Mouse (Mus musculus) limb, embryonic 15.5 days (tissue): ENCODE data around the gene Gm3149. TPM values are rescaled to one million over a fixed set of nuclear protein-coding genes. Genes with fewer than 3 reads are reported as not detected.
"Not testable (repeated sequence)": the region's sequence is repeated elsewhere in the genome, so short reads cannot be mapped to it uniquely, and the experiment has no call there.

Experiments
- ATAC-seq: fragments of 200-750 bp; cut with Nextera tagmentation; 2 replicates; pipeline ENCODE4 v1.8.0; 2017; ENCODE audit warnings: low read depth, moderate TSS enrichment; ENCODE audit not compliant: insufficient number of reproducible peaks, low FRiP score, low TSS enrichment
- H3K27ac ChIP-seq: fragments of 300-500 bp; sonication (generic); 2 replicates; pipeline ENCODE4 v1.5.1; 2015; ENCODE audit warnings: moderate library complexity, mild to moderate bottlenecking, inconsistent platforms
- H3K27me3 ChIP-seq: fragments of 300-500 bp; sonication (generic); 2 replicates; pipeline ENCODE4 v1.6.1; 2015; ENCODE audit warnings: inconsistent platforms
- H3K36me3 ChIP-seq: fragments of 300-500 bp; sonication (generic); 2 replicates; pipeline ENCODE4 v1.6.1; 2015; ENCODE audit warnings: inconsistent platforms
- H3K4me1 ChIP-seq: fragments of 300-500 bp; sonication (generic); 2 replicates; pipeline ENCODE4 v1.6.1; 2015; ENCODE audit warnings: inconsistent platforms
- H3K4me2 ChIP-seq: fragments of 300-500 bp; sonication (generic); 2 replicates; pipeline ENCODE4 v1.6.1; 2015; ENCODE audit warnings: mild to moderate bottlenecking, inconsistent platforms
- H3K4me3 ChIP-seq: fragments of 300-500 bp; sonication (generic); 2 replicates; pipeline ENCODE4 v1.5.1; 2015; ENCODE audit warnings: mild to moderate bottlenecking, inconsistent platforms
- H3K9ac ChIP-seq: fragments of 300-500 bp; sonication (generic); 2 replicates; pipeline ENCODE4 v1.6.1; 2015; ENCODE audit warnings: inconsistent platforms
- H3K9me3 ChIP-seq: fragments of 300-500 bp; sonication (generic); 2 replicates; pipeline ENCODE4 v1.6.1; 2016; ENCODE audit warnings: inconsistent platforms
- WGBS: fragments of 180-500 bp; shearing (Covaris S2); methylation state at CpG from one replicate; pipeline ENCODE4 v1.1.7; 2015; 5-methylcytosine and 5-hydroxymethylcytosine counted together
- polyA plus RNA-seq: library from polyadenylated mRNA; unstranded; fragments of >200 nt; fragmentation: Nextera tagmentation; extraction: Ambion mirVana; gene quantifications from 2 replicates; pipeline ENCODE4 v1.2.1, GENCODE M21; 2015

Gm3149 gene
- not detected in 2 replicates for polyA plus RNA-seq

DNA sequence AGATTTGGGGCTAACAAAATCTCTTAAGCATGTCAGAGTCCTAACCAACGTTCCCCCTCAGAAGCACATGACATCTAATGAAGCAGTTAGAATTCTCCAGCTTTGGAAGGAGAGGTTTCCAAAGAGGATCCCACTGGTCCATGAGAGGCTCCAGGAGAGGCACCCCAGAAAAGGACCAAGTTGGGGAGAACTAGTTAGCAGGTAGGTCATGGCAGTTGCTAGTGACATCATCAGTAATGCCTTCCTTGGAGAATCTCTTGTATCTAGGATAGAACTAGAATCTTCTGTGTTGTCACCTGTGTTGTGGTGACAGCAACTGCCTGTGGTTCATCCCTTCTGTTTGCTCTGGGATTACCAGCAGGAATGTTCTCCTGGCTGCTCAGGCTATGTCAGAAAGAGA is at the start of gene Gm3149:
TSS of gene Gm3149 (plus strand) at position 301 of the 400 bp plus-strand sequence.
- H3K27ac ChIP-seq, H3K27me3 ChIP-seq, H3K36me3 ChIP-seq, H3K4me1 ChIP-seq, ATAC-seq, H3K4me3 ChIP-seq, H3K4me2 ChIP-seq, H3K9me3 ChIP-seq, H3K9ac ChIP-seq: not testable (repeated sequence)
- no CpG with 5 or more reads among the region's 1 CpGs for WGBS

DNA sequence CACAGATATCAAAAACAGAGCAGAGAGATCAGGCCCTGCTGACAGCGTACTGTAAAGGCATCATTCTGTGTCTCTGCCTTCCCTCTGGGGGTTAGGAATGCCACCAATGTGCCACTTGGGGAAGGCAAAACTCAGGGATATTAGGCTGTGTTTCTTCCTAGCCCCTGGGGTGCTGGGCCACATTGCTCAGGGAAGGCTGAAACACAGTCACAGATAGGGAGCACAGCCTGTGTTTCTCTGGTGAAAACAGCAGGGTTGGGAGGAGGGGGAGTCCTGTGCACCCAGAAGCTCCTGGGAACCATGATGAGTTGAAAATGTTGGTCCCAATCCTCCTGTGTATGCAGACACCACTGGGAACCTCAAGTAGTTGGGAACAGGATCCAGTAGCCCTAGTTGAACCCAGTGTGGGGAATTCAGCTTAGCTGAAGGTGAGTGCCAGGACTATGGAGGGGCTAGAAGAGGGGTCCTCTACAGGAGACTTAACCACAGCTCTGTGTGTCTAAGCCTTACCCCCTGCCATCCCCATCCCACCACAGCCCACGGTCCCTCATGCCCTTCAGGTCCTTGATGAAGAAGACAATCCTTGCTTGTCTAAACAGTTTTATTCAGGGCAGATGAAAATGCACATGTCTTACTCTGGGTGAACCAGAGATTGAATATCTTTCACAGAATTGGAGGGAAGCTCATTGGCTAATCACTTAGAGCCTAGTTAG is 47.7 kb upstream of the Gm3149 start:
- not testable (repeated sequence) for H3K36me3 ChIP-seq, H3K4me3 ChIP-seq, H3K27ac ChIP-seq, H3K4me1 ChIP-seq, H3K27me3 ChIP-seq, H3K4me2 ChIP-seq, H3K9ac ChIP-seq, H3K9me3 ChIP-seq, ATAC-seq
- 86% methylated on average over 2 of the region's 2 CpGs for WGBS

DNA sequence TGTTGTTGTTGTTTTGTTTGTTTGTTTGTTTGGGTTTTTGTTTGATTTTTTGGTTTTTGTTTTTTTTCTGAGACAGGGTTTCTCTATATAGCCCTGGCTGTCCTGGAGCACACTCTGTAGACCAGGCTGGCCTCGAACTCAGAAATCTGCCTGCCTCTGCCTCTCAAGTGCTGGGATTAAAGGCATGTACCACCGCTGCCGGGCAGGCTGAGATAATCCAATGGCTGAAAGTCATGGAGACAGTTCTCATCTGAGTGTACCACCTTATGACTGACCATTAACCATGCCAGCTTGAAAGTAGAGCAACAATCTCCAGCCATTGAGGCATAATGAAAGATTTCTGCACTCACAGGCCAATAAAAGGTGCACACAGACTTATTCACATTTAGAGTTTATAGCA is 37.3 kb upstream of the Gm3149 start:
- H3K9ac ChIP-seq, H3K27ac ChIP-seq, H3K9me3 ChIP-seq, H3K4me2 ChIP-seq, H3K36me3 ChIP-seq, ATAC-seq, H3K27me3 ChIP-seq, H3K4me3 ChIP-seq, H3K4me1 ChIP-seq: not testable (repeated sequence)
- 95% methylated on average over 2 of the region's 3 CpGs for WGBS

DNA sequence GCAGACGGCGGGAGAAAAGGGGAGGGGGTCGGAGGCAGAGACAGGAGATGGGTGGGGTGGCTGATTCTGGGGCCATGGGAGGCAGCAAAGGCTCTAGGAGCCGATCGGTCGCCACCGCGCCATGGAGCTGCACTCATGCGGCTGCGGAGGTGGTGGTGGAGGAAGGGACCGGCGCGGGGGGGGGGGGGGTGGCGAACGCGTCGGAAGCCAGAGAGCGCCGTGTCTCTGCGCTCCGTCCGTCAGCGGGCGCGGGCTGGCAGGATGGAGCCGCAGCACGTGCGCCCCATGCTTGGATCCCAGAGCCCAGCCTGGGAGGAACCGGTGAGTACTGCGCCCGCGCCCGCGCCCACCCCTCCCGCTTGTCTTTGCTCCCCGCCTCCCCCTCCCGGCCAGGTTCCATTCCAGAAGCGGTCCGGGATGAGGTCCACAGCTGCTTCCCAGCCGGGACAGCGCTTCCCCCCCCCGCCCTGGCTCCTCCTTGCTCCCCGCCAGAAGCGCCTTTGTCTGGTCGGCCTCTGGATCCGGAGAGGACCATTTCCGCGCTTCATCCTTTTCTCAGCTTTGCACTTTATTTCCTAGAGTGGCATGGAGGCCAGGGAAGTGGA is 17.5 kb downstream of the Gm3149 start, which contains the start of gene 2610042L04Rik:
TSS of gene 2610042L04Rik (plus strand) at position 288 of the 605 bp plus-strand sequence.
- not testable (repeated sequence) for H3K36me3 ChIP-seq, ATAC-seq, H3K27ac ChIP-seq, H3K9me3 ChIP-seq, H3K9ac ChIP-seq, H3K4me1 ChIP-seq, H3K27me3 ChIP-seq
- 4% methylated on average over 17 of the region's 48 CpGs for WGBS
- peak within 1 kb of the TSS; percentile 72 for H3K4me2 ChIP-seq
- H3K4me3 ChIP-seq: peak within 1 kb of the TSS; percentile 35

DNA sequence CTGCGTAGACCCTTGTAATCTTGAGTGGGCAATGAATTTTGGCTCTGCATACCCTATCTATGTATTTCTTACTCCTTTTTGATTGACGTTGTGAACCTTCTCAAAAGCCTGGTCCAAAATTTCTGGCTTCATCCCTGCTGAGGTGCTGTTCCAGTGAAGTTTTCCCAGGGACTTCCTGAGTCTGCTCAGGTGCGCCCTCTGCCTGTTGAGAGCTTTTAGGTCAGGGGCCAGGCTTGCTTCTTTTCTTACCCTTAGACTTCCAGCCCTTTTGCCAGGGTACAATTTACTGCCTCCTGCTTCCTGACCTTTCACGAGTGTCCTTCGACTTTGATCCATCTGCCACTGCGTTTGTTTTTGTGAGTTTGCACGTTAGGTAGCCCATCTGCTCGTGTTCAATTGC is 18.4 kb downstream of the Gm3149 start:
- H3K27ac ChIP-seq, H3K27me3 ChIP-seq, H3K4me1 ChIP-seq, H3K4me2 ChIP-seq, H3K36me3 ChIP-seq, H3K4me3 ChIP-seq, H3K9ac ChIP-seq, H3K9me3 ChIP-seq, ATAC-seq: not testable (repeated sequence)
- WGBS: 5% methylated on average over 8 of the region's 8 CpGs

DNA sequence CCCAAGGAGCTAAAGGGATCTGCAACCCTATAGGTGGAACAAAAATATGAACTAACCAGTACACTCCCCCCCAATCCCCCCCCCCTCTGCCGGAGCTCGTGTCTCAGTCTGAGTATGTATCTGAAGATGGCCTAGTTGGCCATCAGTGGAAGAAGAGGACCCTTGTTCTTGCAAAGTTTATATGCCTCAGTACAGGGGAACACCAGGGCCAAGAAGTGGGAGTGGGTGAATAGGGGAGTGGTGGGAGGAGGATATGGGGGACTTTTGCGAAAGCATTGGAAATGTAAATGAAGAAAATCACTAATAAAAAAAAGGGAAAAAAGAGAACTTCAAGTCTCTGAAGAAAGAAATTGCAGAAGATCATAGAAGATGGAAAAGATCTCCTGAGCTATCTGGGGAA is 51.9 kb downstream of the Gm3149 start:
- not testable (repeated sequence) for H3K4me2 ChIP-seq, H3K4me3 ChIP-seq, H3K27ac ChIP-seq, H3K36me3 ChIP-seq, H3K9me3 ChIP-seq, ATAC-seq, H3K4me1 ChIP-seq, H3K27me3 ChIP-seq, H3K9ac ChIP-seq
- 87% methylated on average over 3 of the region's 3 CpGs for WGBS

DNA sequence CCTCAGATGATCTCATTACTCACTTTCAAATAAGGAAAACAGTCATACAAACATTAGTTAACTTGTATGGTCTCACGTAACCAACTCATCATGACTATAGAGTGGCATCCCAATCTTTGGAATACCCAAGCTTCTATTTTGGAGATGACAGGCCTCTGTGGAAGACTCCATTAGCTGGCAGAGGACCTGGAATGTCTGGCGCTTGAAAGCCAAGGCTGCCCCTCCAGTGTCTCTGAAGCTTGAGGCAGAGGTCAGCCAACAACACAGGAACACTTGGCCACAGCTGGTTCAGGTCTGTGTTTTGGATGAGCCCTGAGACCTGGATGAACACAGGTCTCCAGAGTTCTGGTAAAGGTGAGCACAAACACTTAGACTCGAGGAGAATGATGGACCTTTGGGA is 52.6 kb downstream of the Gm3149 start:
- not testable (repeated sequence) for H3K27me3 ChIP-seq, H3K27ac ChIP-seq, ATAC-seq, H3K9me3 ChIP-seq, H3K9ac ChIP-seq, H3K36me3 ChIP-seq, H3K4me1 ChIP-seq, H3K4me2 ChIP-seq, H3K4me3 ChIP-seq
- 76% methylated on average over 3 of the region's 3 CpGs for WGBS

Other genes with a start within 250 kb of the Gm3149 start
- gene Gm3115, start 233.2 kb upstream of the Gm3149 start, polyA plus RNA-seq: not detected in 2 replicates
- gene Gm8108, start 206.8 kb upstream of the Gm3149 start, polyA plus RNA-seq: 0.52 and 0.72 TPM in 2 replicates
- not detected in 2 replicates for gene Gm3127, start 152.3 kb upstream of the Gm3149 start, polyA plus RNA-seq
- gene Gm2974, start 134.7 kb upstream of the Gm3149 start, polyA plus RNA-seq: 0.21 and 0.36 TPM in 2 replicates
- not detected in 2 replicates for gene Gm3138, start 67.7 kb upstream of the Gm3149 start, polyA plus RNA-seq
- 0.16 and 0.31 TPM in 2 replicates for gene 2610042L04Rik, start 17.5 kb downstream of the Gm3149 start, polyA plus RNA-seq
- gene Gm3159, start 80.2 kb downstream of the Gm3149 start, polyA plus RNA-seq: not detected in 2 replicates
- gene Gm3164, start 98.2 kb downstream of the Gm3149 start, polyA plus RNA-seq: 0.34 and 0.47 TPM in 2 replicates
- gene Gm3173, start 113.7 kb downstream of the Gm3149 start, polyA plus RNA-seq: not detected in 2 replicates
- gene Gm3182, start 164.5 kb downstream of the Gm3149 start, polyA plus RNA-seq: not detected in 2 replicates
- not detected in 2 replicates for gene Gm3047, start 238.1 kb downstream of the Gm3149 start, polyA plus RNA-seq